Mouse (Mus musculus): Measurements from ENCODE around the gene Arfgef3. TPM values are rescaled to one million over a fixed set of nuclear protein-coding genes. Genes with fewer than 3 reads are reported as not detected.

The Arfgef3 gene
- total RNA-seq (2021) = under 1 TPM; 0.05 to 0.12 TPM
- long read RNA-seq, experiment 1 = 0 reads
- long read RNA-seq, experiment 2 = 0 reads

- DNase-seq (ENCODE audit: low spot score) = peak; percentile 3
Measured at GRCm38 (mm10) chr10:18743286-18744142, at the start of gene Arfgef3. Gene Arfgef3 (minus strand): TSS chr10:18743949.

GRCm38 (mm10) chr10:18790063-18790462 lies 46.3 kb upstream of the Arfgef3 start:
- no peak for DNase-seq (ENCODE audit: low spot score)

GRCm38 (mm10) chr10:18788601-18789000 lies 44.9 kb upstream of the Arfgef3 start:
- no peak for DNase-seq (ENCODE audit: low spot score)

- no peak for DNase-seq (ENCODE audit: low spot score)
Measured at GRCm38 (mm10) chr10:18786693-18787092, 42.9 kb upstream of the Arfgef3 start, which contains the start of gene Gm4922. Gene Gm4922 (minus strand): TSS chr10:18786793.

GRCm38 (mm10) chr10:18777546-18777945 lies 33.8 kb upstream of the Arfgef3 start:
- no peak for DNase-seq (ENCODE audit: low spot score)

GRCm38 (mm10) chr10:18772537-18773179 lies 28.9 kb upstream of the Arfgef3 start:
- DNase-seq (ENCODE audit: low spot score) = no peak

GRCm38 (mm10) chr10:18769909-18770308 lies 26.2 kb upstream of the Arfgef3 start:
- DNase-seq (ENCODE audit: low spot score) = no peak

- DNase-seq (ENCODE audit: low spot score) = peak; percentile 13
Measured at GRCm38 (mm10) chr10:18760241-18760640, 16.5 kb upstream of the Arfgef3 start.

- DNase-seq (ENCODE audit: low spot score) = no peak
Measured at GRCm38 (mm10) chr10:18750057-18750456, 6.3 kb upstream of the Arfgef3 start.

- no peak for DNase-seq (ENCODE audit: low spot score)
Measured at GRCm38 (mm10) chr10:18742086-18742485, 1.7 kb downstream of the Arfgef3 start.

GRCm38 (mm10) chr10:18741024-18741423 lies 2.7 kb downstream of the Arfgef3 start:
- no peak for DNase-seq (ENCODE audit: low spot score)

- no peak for DNase-seq (ENCODE audit: low spot score)
Measured at GRCm38 (mm10) chr10:18728548-18728947, 15.2 kb downstream of the Arfgef3 start.

- no peak for DNase-seq (ENCODE audit: low spot score)
Measured at GRCm38 (mm10) chr10:18711436-18711835, 32.3 kb downstream of the Arfgef3 start.

GRCm38 (mm10) chr10:18710949-18711348 lies 32.8 kb downstream of the Arfgef3 start:
- DNase-seq (ENCODE audit: low spot score) = no peak

GRCm38 (mm10) chr10:18709836-18710235 lies 33.9 kb downstream of the Arfgef3 start:
- no peak for DNase-seq (ENCODE audit: low spot score)

- DNase-seq (ENCODE audit: low spot score) = no peak
Measured at GRCm38 (mm10) chr10:18708641-18709040, 35.1 kb downstream of the Arfgef3 start.

- DNase-seq (ENCODE audit: low spot score) = no peak
Measured at GRCm38 (mm10) chr10:18704393-18705120, 39.2 kb downstream of the Arfgef3 start.

- DNase-seq (ENCODE audit: low spot score) = no peak
Measured at GRCm38 (mm10) chr10:18701517-18701916, 42.2 kb downstream of the Arfgef3 start.

- DNase-seq (ENCODE audit: low spot score) = peak; percentile 13
Measured at GRCm38 (mm10) chr10:18700117-18700516, 43.6 kb downstream of the Arfgef3 start.

- DNase-seq (ENCODE audit: low spot score) = no peak
Measured at GRCm38 (mm10) chr10:18699151-18699550, 44.6 kb downstream of the Arfgef3 start.

GRCm38 (mm10) chr10:18696461-18696860 lies 47.3 kb downstream of the Arfgef3 start:
- DNase-seq (ENCODE audit: low spot score) = no peak

- DNase-seq (ENCODE audit: low spot score) = no peak
Measured at GRCm38 (mm10) chr10:18688234-18688633, 55.5 kb downstream of the Arfgef3 start.
